Mouse (Mus musculus) cerebellum, adult 2 months (tissue): ENCODE data around the gene Sytl3.
"Not testable (repeated sequence)": the region's sequence is repeated elsewhere in the genome, so short reads cannot be mapped to it uniquely, and the experiment has no call there.

Source experiments
- CTCF ChIP-seq: fragments of 200-500 bp; IDR thresholded peaks from 2 replicates; pipeline ENCODE4 v1.5.1; 2011; ENCODE audit warnings: low read depth, mild to moderate bottlenecking, control low read depth, low read length, moderate library complexity, borderline replicate concordance; ENCODE audit not compliant: insufficient read depth
- POLR2A ChIP-seq: fragments of 200-500 bp; IDR thresholded peaks from 2 replicates; pipeline ENCODE4 v1.6.1; 2011; ENCODE audit warnings: low read length, control low read depth, borderline replicate concordance; ENCODE audit not compliant: insufficient read depth

- not testable (repeated sequence) for TF ChIP-seq CTCF, POLR2A
Observed at GRCm38 (mm10) chr17:6635781-6636180, 23.1 kb upstream of the Sytl3 start.
